Mouse (Mus musculus): ENCODE measurements at regions not wholly inside any gene's neighbourhood (a gene's known extent, or its start where the extent isn't known, plus 50 kb on each side); places are given as distances from the start of the nearest gene placed in this dataset.

DNA sequence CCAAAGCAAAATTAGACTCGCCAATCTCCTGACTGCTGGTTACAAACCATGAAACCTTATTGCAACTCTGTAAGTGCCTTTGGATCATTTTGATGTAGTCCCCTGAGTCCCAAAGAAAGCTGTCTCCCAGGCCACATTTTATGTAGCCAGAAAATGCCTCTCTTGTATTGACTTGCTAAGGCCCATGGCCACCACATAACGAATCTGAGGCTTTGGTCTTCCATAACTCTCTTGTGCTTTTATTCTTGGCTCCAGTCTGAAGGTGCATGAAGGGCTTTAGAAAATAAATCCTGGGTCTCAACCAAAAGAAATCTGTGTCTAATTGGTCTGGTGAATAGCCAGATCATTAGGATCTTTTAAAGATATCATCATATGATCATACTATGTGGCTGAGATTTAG is 77.3 kb upstream of the Gm11146 start:
- TF ChIP-seq CTCF (IDR thresholded peaks at IDR 0.05; ENCODE audit: low read depth) (no peak), EP300 (IDR thresholded peaks at IDR 0.05; ENCODE audit: low read depth) (no peak)

Measured in liver, embryonic 14.5 days (tissue).